Mouse (Mus musculus) gonadal fat pad, adult 2 months (tissue): ENCODE data around the gene Kif6. TPM values are rescaled to one million over a fixed set of nuclear protein-coding genes. Genes with fewer than 3 reads are reported as not detected.

Experiments
- DNase-seq: peaks from one replicate; pipeline ENCODE4 v3.0.0-alpha.2; 2012; ENCODE audit warnings: low read depth
- polyA plus RNA-seq: library from polyadenylated mRNA; depleted of rRNA; stranded (reverse); fragments of >200 nt; gene quantifications from 2 replicates; pipeline ENCODE4 v1.2.3, GENCODE M21; 2012; rRNA removed

Gene Kif6
- polyA plus RNA-seq, 1 experiment: 0.59 TPM

GRCm38 (mm10) chr17:49894471-49894870, 279.5 kb downstream of the Kif6 start:
- DNase-seq: no peak

- DNase-seq: no peak
Measured at GRCm38 (mm10) chr17:49898849-49899331, 284.0 kb downstream of the Kif6 start.

- no peak for DNase-seq
Measured at GRCm38 (mm10) chr17:49902613-49903012, 287.7 kb downstream of the Kif6 start.

- DNase-seq: no peak
Measured at GRCm38 (mm10) chr17:49923429-49923828, 308.5 kb downstream of the Kif6 start.

GRCm38 (mm10) chr17:49927611-49928010, 312.7 kb downstream of the Kif6 start:
- no peak for DNase-seq

GRCm38 (mm10) chr17:49933806-49934205, 318.9 kb downstream of the Kif6 start:
- no peak for DNase-seq

- DNase-seq: no peak
Measured at GRCm38 (mm10) chr17:49934586-49934985, 319.6 kb downstream of the Kif6 start.

GRCm38 (mm10) chr17:49935602-49936205, 320.8 kb downstream of the Kif6 start:
- DNase-seq: no peak

GRCm38 (mm10) chr17:49936214-49936613, 321.3 kb downstream of the Kif6 start:
- no peak for DNase-seq

- DNase-seq: no peak
Measured at GRCm38 (mm10) chr17:49939146-49939545, 324.2 kb downstream of the Kif6 start.

GRCm38 (mm10) chr17:49942674-49943073, 327.7 kb downstream of the Kif6 start:
- DNase-seq: no peak

GRCm38 (mm10) chr17:49951491-49951855, 336.5 kb downstream of the Kif6 start:
- DNase-seq: no peak

- DNase-seq: no peak
Measured at GRCm38 (mm10) chr17:49951856-49952607, 337.1 kb downstream of the Kif6 start.

GRCm38 (mm10) chr17:49959021-49959420, 344.1 kb downstream of the Kif6 start:
- no peak for DNase-seq

Other genes with a start within 250 kb of the Kif6 start
- gene Mocs1, start 186.8 kb upstream of the Kif6 start, polyA plus RNA-seq: 41.1 and 50.3 TPM in 2 replicates
- gene Daam2, start 50.8 kb upstream of the Kif6 start, polyA plus RNA-seq: 9.2 and 9.4 TPM in 2 replicates